Mouse (Mus musculus): ENCODE measurements around the gene Gtf2h2. TPM values are rescaled to one million over a fixed set of nuclear protein-coding genes. Genes with fewer than 3 reads are reported as not detected.
"Not testable (repeated sequence)": the region's sequence is repeated elsewhere in the genome, so short reads cannot be mapped to it uniquely, and the experiment has no call there.

The Gtf2h2 gene
- total RNA-seq, 2 experiments from 2014 or later = 21.7 to 21.9 TPM

DNA sequence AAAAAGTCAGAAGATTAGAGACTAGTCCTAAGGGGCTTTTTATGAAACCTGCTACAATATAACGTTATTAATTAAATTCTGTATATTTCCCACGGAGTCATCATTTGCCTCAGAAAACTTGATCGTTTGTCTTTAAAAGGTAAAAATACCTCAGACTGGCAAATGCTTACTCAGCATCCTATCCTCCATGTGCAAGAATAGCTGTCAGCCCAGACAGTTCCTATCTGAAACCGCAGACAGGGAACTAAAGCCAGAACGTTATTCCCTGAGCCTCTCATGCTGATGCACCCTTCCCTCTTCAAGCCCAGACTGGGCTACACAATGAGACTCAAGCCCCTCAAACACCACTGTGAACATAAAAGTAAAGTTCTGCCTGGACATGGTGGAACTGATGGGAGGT is 2.0 kb downstream of the Gtf2h2 start:
- no peak for DNase-seq

DNA sequence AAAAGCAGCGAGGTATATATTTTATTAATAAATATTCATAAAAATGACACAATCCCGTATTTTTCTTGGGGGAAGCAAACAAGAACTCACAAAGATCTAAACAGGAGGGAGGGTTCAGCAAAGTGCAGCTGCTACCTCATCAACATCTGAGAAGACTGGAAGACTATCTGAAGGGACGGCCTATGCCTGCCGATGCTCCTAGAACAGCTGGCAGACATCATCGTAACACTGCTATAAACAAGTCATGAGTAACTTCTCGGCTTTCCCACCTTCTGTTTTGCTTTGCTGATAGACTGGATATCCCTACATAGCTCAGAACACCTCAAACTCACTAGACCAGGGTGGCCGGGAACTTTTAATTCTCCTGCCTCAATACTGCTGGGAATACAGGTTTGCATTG is 8.8 kb downstream of the Gtf2h2 start:
- DNase-seq = no peak

DNA sequence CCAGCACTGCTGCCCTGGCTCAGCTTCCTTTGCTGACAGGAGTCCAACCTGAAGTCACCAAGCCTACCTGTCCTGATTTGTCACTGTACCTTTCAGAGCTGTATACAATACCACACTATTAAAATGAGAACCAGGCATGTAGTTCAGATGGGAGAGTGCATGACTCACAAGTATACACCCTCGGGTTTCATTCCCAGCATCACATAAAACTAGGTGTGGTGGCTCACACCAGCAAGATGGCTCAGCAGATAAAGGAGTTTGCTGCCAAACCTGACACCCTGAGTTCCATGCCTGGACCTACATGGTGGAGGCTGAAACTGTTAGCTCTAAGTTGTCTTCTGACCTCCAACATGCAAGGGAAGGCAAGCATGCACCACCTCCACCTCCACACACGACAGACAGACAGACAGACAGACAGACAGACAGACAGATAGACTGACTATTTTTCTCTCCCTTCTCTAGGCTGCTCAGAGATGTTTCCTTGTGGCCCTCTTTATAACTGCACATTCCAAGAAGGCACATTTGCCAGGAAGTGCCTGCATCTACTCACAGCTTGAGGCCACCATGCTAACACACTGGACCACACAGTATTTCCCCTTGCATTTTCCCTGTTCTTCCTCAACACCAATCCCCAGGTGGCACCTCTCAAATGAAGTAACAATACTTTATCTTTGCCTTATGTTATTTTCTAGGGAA is 28.7 kb downstream of the Gtf2h2 start:
- no peak for DNase-seq

DNA sequence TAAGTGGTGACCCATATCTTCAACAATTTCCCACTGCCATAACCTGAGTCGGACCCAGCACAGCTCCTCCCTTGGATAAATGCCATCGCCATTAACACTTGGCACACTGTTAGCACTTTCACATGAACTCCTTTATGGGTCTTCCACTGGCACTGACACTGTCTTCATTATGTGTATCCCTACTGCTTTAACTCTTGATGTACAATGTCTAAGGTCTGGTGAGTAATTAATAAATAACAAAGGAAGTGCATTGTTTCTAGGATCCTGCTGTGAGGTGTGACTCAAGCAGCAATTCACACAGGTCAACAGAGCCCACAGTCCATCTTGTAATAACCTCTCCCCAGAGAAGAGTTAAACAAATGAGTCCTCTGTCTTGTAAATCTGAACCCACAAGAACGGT is 31.0 kb downstream of the Gtf2h2 start:
- DNase-seq = no peak

DNA sequence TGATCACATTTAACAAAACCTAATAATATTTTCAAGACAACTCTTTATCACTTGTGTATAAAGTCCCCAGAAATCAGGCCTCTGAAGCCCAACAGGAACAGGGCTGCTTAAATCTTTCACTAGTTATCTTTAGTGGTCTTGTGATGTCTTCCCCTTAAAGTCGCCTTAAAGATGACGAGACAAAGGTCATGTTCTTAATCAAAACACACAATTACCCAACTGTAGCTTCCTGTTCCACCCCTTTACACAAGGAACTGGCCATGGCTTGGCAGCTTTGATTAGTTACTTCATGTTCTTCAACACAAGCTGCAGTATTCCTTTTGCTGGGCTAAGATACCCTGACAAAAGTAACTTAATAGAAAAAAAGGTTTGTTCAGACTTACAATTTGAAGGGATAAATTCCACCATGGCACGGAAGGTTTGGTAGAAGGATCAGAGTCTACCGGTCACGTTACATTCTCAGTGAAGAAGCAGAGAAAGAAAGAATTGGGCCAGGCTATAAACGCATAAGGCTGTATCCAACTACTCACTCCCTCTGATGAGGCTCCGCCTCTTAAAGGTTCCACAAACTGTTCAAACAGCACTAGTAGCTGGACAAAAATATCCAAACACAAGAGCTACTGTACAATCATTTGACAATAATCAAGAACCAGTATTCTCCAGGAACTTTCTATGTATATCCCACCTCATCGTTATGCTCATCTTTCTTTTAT is 39.8 kb downstream of the Gtf2h2 start, which contains the start of gene Naip1:
Naip1 (minus strand) TSS at position 455 of the 713 bp plus-strand sequence.
- not testable (repeated sequence) for DNase-seq

DNA sequence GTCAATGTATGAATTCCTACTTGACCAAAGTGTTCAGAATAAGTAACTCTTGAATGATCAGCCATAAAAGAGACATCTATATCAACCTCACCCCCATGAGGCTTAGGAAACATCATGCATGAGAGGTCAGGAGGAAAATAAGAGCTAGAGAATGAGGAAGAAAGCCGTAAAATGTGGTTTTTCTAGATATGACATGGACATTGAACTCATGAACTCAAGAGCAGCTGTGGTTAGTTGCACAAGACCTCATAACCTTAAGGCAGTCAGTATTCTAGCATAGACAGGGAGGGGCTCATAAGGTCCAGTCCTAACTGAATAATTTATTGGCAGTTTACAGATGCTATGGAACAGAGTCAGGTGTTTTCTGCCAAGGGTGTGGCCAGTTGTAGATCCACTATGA is 42.9 kb downstream of the Gtf2h2 start:
- DNase-seq = no peak

DNA sequence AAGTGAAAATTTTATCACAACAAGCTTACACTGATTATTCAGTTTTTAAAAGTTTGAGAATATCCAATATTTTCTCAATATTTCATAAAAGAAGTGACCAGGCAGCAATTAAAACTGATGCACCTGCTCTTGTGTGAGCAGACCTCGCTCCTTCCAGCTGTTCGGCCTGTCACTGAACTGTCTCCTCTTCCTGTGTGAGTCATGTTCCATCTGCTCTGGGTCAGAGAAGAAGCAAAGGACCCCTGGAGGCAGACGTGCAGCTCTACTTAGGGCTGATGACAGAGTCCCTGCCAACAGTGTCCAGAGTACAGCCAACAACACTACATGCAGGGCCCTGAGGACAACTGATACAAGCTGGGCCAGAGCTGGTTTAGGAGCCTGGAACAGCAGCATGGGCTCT is 52.3 kb downstream of the Gtf2h2 start:
- DNase-seq = no peak

DNA sequence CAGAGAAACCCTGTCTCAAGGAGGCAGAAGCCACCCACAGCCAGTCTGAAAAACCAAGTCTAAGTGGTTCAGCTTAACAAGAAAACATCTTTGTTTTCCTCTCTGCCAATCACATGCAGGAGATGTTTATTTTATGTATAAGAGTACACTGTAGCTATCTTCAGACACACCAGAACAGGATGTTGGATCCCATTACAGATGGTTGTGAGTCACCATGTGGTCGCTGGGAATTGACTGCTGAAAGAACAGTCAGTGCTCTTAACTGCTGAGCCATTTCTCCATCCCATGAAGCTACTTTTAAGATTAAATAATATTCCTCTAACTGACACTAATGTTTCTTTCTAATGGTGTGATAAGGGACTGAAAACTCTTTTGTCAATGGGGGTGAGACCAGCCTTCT is 53.7 kb downstream of the Gtf2h2 start:
- no peak for DNase-seq

DNA sequence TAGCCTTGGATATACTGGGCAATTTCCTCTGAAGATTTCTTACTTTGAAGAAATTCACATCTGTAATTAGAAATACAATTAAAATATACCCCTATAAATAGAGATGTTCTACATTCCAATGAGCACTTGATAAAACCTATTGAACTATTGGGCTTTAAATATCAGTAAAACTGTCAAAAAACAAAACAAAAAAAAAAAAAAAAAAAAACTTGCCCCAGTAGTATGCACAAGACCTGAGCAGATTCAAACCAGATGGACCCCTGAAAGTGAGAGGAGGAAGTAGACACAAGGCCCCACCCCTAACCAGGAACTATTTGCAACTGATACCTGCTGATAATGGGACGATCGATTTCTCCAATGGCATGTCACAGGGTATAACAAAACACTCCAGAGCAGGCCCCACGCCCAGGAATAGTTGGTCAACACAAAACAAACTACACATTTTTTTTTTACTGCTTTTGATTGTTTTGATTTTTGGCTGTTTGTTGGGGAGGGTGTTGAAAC is 55.0 kb downstream of the Gtf2h2 start:
- no peak for DNase-seq

DNA sequence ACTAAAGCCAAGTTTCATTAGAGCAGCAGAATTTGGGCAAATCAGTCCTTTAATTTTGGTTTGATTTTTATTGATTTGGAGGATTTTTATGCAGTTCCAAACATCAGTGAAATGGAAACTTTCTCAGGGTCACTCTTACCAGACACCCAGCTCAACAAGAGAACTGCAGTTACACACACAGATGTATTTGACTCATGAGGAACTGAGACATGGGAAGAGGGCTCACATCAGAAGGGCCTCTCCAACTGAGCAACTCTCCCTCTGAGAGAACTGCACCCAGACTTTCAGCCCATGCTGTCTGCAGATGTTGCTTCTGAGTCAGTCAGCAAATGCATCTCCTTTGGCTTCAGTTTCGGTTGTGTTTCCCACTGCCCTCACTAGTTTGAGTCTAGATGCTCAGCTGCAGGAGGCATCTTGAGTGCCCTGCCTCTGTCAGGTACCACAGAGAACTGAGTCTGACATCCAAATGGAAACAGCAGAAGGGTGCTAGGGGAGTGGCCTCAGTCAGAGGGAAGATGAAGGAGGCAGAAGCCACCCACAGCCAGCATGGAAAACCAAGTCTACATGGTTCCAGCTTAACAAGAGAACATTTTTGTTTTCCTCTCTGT is 55.7 kb downstream of the Gtf2h2 start:
- not testable (repeated sequence) for DNase-seq

DNA sequence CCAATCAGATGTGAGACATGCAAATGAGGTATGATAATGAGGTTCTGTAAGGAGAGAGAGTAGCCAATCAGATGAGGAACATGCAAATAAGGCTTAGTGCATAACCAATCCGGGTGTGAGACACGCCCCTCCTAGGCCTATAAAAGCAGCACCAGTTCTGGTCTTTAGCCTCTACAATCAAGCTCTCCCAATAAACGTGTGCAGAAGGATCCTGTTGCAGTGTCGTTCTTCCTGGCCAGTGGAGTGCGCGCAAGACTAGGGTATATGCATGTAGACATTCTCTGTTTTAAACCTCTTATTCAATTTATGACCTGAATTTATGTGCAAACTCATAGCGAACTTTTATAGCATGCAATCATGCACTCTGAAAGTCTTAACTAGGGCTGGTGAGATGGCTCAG is 72.4 kb downstream of the Gtf2h2 start:
- DNase-seq = not testable (repeated sequence)

DNA sequence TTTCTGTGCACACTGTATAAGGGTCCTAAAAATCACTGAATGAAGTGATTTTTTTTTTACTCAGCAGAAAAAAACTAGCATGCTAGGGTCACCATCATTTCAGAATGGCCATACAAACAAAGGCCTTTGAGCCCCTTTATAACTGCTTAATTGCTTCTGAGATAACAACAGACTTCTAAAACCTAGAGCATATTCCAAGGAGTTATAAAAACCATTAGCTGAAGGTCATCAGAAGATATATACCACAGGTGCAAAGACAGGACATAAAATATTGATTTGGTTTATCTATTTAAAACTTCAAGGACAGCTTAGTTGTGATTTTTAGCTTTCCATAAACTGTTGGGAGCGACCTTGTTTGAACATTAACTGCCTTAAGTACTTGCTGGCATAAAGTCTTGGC is 78.0 kb downstream of the Gtf2h2 start:
- DNase-seq = no peak

Other genes with a start within 250 kb of the Gtf2h2 start
- under 1 TPM; 0.30 to 0.46 TPM for gene Naip5, start 246.3 kb downstream of the Gtf2h2 start, total RNA-seq (2021)
- under 1 TPM; 0.22 to 0.23 TPM for gene Naip6, start 174.9 kb downstream of the Gtf2h2 start, total RNA-seq (2021)
- gene Naip1, start 39.7 kb downstream of the Gtf2h2 start, total RNA-seq (2021) = under 1 TPM; 0.07 to 0.18 TPM
- under 1 TPM; 0.57 to 0.87 TPM for gene Ocln, start 60.1 kb upstream of the Gtf2h2 start, total RNA-seq (2021)
- gene Marveld2, start 124.4 kb upstream of the Gtf2h2 start, total RNA-seq (2021) = under 1 TPM; 0.42 to 0.57 TPM
- 10 to 100 TPM; 59.8 to 63.5 TPM for gene Ak6, start 158.4 kb upstream of the Gtf2h2 start, total RNA-seq (2021)
- gene Rad17, start 158.5 kb upstream of the Gtf2h2 start, total RNA-seq (2021) = 10 to 100 TPM; 15.0 to 17.1 TPM
- 10 to 100 TPM in 1 of 2 experiments, 1 to 10 TPM in 1; 9.6 to 18.1 TPM for gene Taf9, start 159.0 kb upstream of the Gtf2h2 start, total RNA-seq (2021)
- under 1 TPM; 0.17 to 0.46 TPM for gene Ccdc125, start 177.1 kb upstream of the Gtf2h2 start, total RNA-seq (2021)
- 10 to 100 TPM; 21.3 to 22.2 TPM for gene Cdk7, start 238.4 kb upstream of the Gtf2h2 start, total RNA-seq (2021)

Data from heart, adult 18-20 months (tissue).